Mouse (Mus musculus): ENCODE results near the gene Pou4f2.

Gene Pou4f2

GRCm38 (mm10) chr8:78436071-78436651, at the start of gene Pou4f2:
Gene Pou4f2, minus strand, starts transcription at chr8:78436645.
- no peak for DNase-seq (ENCODE audit: low spot score in 2 of 2)

GRCm38 (mm10) chr8:78477051-78477829, 40.8 kb upstream of the Pou4f2 start:
- DNase-seq (ENCODE audit: low spot score in 2 of 2), result no peak

GRCm38 (mm10) chr8:78467889-78468288, 31.4 kb upstream of the Pou4f2 start:
- no peak for DNase-seq (ENCODE audit: low spot score in 2 of 2)

GRCm38 (mm10) chr8:78463941-78464340, 27.5 kb upstream of the Pou4f2 start:
- DNase-seq (ENCODE audit: low spot score in 2 of 2), result no peak

GRCm38 (mm10) chr8:78456441-78456840, 20.0 kb upstream of the Pou4f2 start:
- DNase-seq (ENCODE audit: low spot score in 2 of 2), result no peak

GRCm38 (mm10) chr8:78442781-78443180, 6.3 kb upstream of the Pou4f2 start:
- DNase-seq (ENCODE audit: low spot score in 2 of 2), result no peak

GRCm38 (mm10) chr8:78438121-78438520, 1.7 kb upstream of the Pou4f2 start:
- no peak for DNase-seq (ENCODE audit: low spot score in 2 of 2)

GRCm38 (mm10) chr8:78437140-78438045, 948 bp upstream of the Pou4f2 start:
- no peak for DNase-seq (ENCODE audit: low spot score in 2 of 2)

- DNase-seq (ENCODE audit: low spot score in 2 of 2), result no peak
Measured at GRCm38 (mm10) chr8:78436661-78437060, 216 bp upstream of the Pou4f2 start.

GRCm38 (mm10) chr8:78435624-78435960, 853 bp downstream of the Pou4f2 start:
- DNase-seq (ENCODE audit: low spot score in 2 of 2), result no peak

- DNase-seq (ENCODE audit: low spot score in 2 of 2), result no peak
Measured at GRCm38 (mm10) chr8:78434823-78435623, 1.4 kb downstream of the Pou4f2 start.

GRCm38 (mm10) chr8:78434340-78434739, 2.1 kb downstream of the Pou4f2 start:
- no peak for DNase-seq (ENCODE audit: low spot score in 2 of 2)

- no peak for DNase-seq (ENCODE audit: low spot score in 2 of 2)
Measured at GRCm38 (mm10) chr8:78433318-78433717, 3.1 kb downstream of the Pou4f2 start.

- no peak for DNase-seq (ENCODE audit: low spot score in 2 of 2)
Measured at GRCm38 (mm10) chr8:78432451-78432850, 4.0 kb downstream of the Pou4f2 start.

- DNase-seq (ENCODE audit: low spot score in 2 of 2), result no peak
Measured at GRCm38 (mm10) chr8:78431356-78431755, 5.1 kb downstream of the Pou4f2 start.

GRCm38 (mm10) chr8:78428148-78428547, 8.3 kb downstream of the Pou4f2 start:
- DNase-seq (ENCODE audit: low spot score in 2 of 2), result no peak

- no peak for DNase-seq (ENCODE audit: low spot score in 2 of 2)
Measured at GRCm38 (mm10) chr8:78427769-78428130, 8.7 kb downstream of the Pou4f2 start.

- no peak for DNase-seq (ENCODE audit: low spot score in 2 of 2)
Measured at GRCm38 (mm10) chr8:78426875-78427768, 9.3 kb downstream of the Pou4f2 start.

GRCm38 (mm10) chr8:78426455-78426854, 10.0 kb downstream of the Pou4f2 start:
- DNase-seq (ENCODE audit: low spot score in 2 of 2), result no peak

- DNase-seq (ENCODE audit: low spot score in 2 of 2), result no peak
Measured at GRCm38 (mm10) chr8:78423937-78424336, 12.5 kb downstream of the Pou4f2 start.

GRCm38 (mm10) chr8:78420101-78420503, 16.3 kb downstream of the Pou4f2 start:
- no peak for DNase-seq (ENCODE audit: low spot score in 2 of 2)

Data from natural killer cell, adult 2 months (primary cell).